Mouse (Mus musculus) left cerebral cortex, adult 11 months (tissue): ENCODE measurements around the gene Cd69.

Experiments
- DNase-seq: peaks from one replicate; pipeline ENCODE4 v3.0.0; 2022; ENCODE audit warnings: low spot score

Gene Cd69

DNA sequence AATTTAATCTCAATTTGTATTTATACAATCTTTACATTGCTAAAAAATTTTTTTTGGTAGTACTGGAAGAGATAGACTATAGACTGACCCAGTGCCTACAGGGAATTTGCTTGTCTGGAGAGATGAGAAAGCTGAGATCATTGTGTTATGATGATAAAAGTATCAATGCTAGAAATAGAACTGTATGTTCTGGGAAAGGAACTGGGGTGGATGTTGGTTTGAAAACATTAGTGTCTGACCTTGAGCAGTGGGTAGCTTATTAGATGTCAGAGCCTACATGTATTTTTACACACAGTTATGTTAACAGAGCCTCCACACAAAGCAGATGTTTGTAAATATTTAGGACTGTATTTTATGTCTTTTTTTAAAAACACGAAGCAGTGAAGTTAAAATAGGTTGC, 51.1 kb downstream of the Cd69 start:
- no peak for DNase-seq

GRCm38 (mm10) chr6:129223611-129224010, 51.6 kb downstream of the Cd69 start:
- no peak for DNase-seq

- DNase-seq: no peak
Observed at GRCm38 (mm10) chr6:129222188-129222800, 52.9 kb downstream of the Cd69 start.

GRCm38 (mm10) chr6:129221053-129221452, 54.2 kb downstream of the Cd69 start:
- no peak for DNase-seq

DNA sequence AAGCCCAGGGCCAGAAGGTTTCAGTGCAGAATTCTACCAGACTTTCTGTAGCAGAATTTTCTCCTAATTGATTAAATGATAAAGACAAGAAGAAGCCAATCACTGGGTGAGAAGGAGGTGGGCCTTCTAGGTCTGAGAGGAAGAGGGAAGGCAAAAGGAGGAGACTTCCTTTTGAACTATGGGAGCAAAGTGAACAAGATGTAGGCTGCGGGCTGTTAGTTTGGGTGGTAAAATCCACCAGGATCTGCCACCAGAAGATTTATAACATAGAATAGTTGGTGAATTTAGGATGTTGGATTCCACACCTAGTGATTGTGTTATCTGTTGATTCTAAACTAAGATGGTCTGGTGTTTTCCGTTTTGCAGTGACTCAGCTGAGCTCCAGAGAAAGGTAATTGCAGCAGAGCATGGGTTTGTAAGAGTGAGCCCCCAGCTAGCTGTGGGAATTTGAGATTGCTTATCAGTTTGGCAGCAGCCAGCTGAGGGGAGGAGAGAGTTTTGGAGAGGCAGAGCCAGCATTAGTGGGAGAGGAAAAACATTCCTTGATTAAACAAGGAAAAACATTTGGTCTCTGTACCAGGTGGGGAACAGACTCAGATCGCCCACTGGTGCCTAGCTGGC, 55.2 kb downstream of the Cd69 start:
- DNase-seq: no peak

DNA sequence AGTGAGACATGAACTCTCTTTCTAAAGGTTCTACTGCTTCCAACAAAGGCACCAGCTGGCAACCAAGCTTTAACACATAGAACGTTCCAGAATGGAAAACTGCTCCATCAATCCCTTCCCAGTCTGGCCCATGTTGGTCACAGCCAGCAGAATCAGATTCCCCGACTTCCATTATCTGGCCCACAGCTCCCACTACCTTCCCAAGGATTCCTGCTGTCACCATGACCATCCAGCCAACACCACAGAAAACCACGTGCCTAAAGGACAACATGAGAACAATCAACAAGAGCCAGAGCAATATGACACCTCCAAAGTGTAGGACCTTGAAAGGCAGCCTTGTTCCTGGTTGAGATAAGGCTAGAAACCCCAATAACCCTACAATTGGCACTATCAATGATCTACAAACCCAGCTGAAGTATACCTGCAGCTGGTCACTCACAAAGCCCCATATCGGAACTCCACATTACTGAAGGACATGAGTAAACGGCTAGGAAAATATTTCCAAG, 57.0 kb downstream of the Cd69 start:
- DNase-seq: no peak
